Mouse (Mus musculus) hindbrain, embryonic 12.5 days (tissue): Measurements from ENCODE around the gene Nme7. TPM values are rescaled to one million over a fixed set of nuclear protein-coding genes. Genes with fewer than 3 reads are reported as not detected.

Experiments used
- ATAC-seq: fragments of 200-750 bp; cut with Nextera tagmentation; 2 replicates; pipeline ENCODE4 v1.8.0; 2017; ENCODE audit warnings: moderate TSS enrichment; ENCODE audit not compliant: low FRiP score
- H3K27ac ChIP-seq: fragments of 300-500 bp; sonication (generic); 2 replicates; pipeline ENCODE4 v1.5.1; 2016; ENCODE audit warnings: mild to moderate bottlenecking
- H3K27me3 ChIP-seq: fragments of 300-500 bp; sonication (generic); 2 replicates; pipeline ENCODE4 v1.6.1; 2016; ENCODE audit warnings: mild to moderate bottlenecking
- H3K36me3 ChIP-seq: fragments of 300-500 bp; sonication (generic); 2 replicates; pipeline ENCODE4 v1.6.1; 2016; ENCODE audit warnings: mild to moderate bottlenecking
- H3K4me1 ChIP-seq: fragments of 300-500 bp; sonication (generic); 2 replicates; pipeline ENCODE4 v1.6.1; 2016
- H3K4me2 ChIP-seq: fragments of 300-500 bp; sonication (generic); replicated peaks from 2 replicates; pipeline ENCODE4 v1.6.1; 2016; ENCODE audit warnings: mild to moderate bottlenecking
- H3K4me3 ChIP-seq: fragments of 300-500 bp; sonication (generic); 2 replicates; pipeline ENCODE4 v1.5.1; 2016; ENCODE audit warnings: mild to moderate bottlenecking
- H3K9ac ChIP-seq: fragments of 300-500 bp; sonication (generic); 2 replicates; pipeline ENCODE4 v1.6.1; 2016; ENCODE audit warnings: mild to moderate bottlenecking, moderate library complexity
- H3K9me3 ChIP-seq: fragments of 300-500 bp; sonication (generic); replicated peaks from 2 replicates; pipeline ENCODE4 v1.6.1; 2016; ENCODE audit warnings: mild to moderate bottlenecking
- WGBS: fragments of 180-500 bp; shearing (Covaris S2); methylation state at CpG from one replicate; pipeline ENCODE4 v1.1.7; 2016; 5-methylcytosine and 5-hydroxymethylcytosine counted together
- polyA plus RNA-seq: library from polyadenylated mRNA; unstranded; fragments of >200 nt; fragmentation: Nextera tagmentation; extraction: Ambion mirVana; gene quantifications from 2 replicates; pipeline ENCODE4 v1.2.1, GENCODE M21; 2016

Gene Nme7
- polyA plus RNA-seq, 1 experiment from 2014 or later, result 29.8 TPM

DNA sequence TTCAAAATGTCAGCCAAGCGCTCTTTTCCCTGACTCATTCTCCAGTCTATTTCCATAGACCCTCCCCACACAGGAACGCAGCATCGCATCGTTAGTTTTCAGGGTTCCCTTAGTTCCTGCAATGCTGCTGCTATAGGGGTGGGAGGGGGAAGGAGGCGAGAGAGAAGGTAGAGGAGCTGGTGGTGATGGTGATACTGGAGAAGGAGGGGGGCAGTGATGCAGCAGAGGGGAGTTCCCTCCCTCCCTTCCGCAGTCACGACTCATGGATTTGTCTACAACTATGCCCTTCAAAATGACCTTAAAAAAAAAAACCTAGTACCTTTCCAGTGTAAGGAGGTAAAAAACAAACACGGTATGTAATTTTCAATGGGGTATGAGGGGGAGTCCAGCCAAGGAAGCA is 152.8 kb downstream of the Nme7 start:
- H3K27ac ChIP-seq, result peak overlapping the region; percentile 92; the same call in 1 of the 2 replicates
- peaks cover 16% of the 10 kb centered on the region for H3K36me3 ChIP-seq
- peaks cover 14% of the 10 kb centered on the region for H3K27me3 ChIP-seq
- H3K9ac ChIP-seq, result peak overlapping the region; percentile 86
- H3K4me1 ChIP-seq, result peaks cover 41% of the 10 kb centered on the region
- no peak for ATAC-seq
- H3K4me2 ChIP-seq, result peak overlapping the region; percentile 77
- no peaks in the 10 kb centered on the region for H3K9me3 ChIP-seq
- H3K4me3 ChIP-seq, result peak overlapping the region; percentile 68
- WGBS, result 4% methylated on average over 8 of the region's 8 CpGs

- Histone ChIP-seq H3K4me1 (peaks cover 42% of the 10 kb centered on the region), H3K9me3 (no peaks in the 10 kb centered on the region), H3K27me3 (peaks cover 14% of the 10 kb centered on the region), H3K4me3 (peak overlapping the region; percentile 68), H3K9ac (peak overlapping the region; percentile 86), H3K27ac (peak overlapping the region; percentile 92), H3K36me3 (peaks cover 11% of the 10 kb centered on the region), H3K4me2 (peak overlapping the region; percentile 77)
- peak; percentile 89 for ATAC-seq
- WGBS, result under 1% methylated on average over 62 of the region's 76 CpGs
These were observed 153.8 kb downstream of the Nme7 start for GRCm38 (mm10) chr1:164457531-164458244.

- Histone ChIP-seq H3K4me1 (peaks cover 42% of the 10 kb centered on the region), H3K27me3 (peaks cover 14% of the 10 kb centered on the region)
- WGBS, result under 1% methylated on average over 24 of the region's 35 CpGs
These were observed 154.3 kb downstream of the Nme7 start, which contains the start of gene Atp1b1 for GRCm38 (mm10) chr1:164458245-164458613. TSS of gene Atp1b1 (minus strand) at chr1:164458355.

DNA sequence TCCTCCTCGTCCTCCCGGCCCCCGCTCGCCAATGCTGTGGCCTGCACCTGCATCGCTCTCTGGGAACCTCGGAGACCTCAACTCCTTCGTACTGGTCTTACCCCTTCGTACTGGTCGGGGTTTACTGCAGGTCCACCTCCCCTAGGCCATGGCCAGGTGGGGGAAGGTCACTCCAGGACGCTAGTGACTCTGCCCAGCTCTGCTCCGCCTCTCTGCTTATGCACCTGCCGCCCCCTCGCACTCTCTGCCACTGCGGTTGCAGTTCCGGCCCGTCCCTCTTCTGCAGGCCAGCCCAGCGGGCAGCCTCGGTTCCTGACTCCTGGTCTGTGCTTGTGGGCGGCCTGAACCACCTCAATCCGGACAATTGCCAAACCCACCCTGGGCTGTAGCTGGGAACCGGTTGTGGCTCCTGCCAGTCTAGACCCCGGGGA is 154.7 kb downstream of the Nme7 start:
- peak overlapping the region; percentile 86 for H3K9ac ChIP-seq
- 0 out of 2 replicates have a peak, but pooled peaks cover 1% of the 10 kb centered on the region for H3K36me3 ChIP-seq
- no peaks in the 10 kb centered on the region for H3K9me3 ChIP-seq
- peaks cover 41% of the 10 kb centered on the region for H3K4me1 ChIP-seq
- peak; percentile 63 for ATAC-seq
- peaks cover 14% of the 10 kb centered on the region for H3K27me3 ChIP-seq
- WGBS, result 3% methylated on average over 22 of the region's 22 CpGs
- peak overlapping the region; percentile 77 for H3K4me2 ChIP-seq
- H3K4me3 ChIP-seq, result peak overlapping the region; percentile 68
- peak overlapping the region; percentile 92 for H3K27ac ChIP-seq

More at GRCm38 (mm10) chr1:164458245-164458613, 154.3 kb downstream of the Nme7 start, which contains the start of gene Atp1b1:
- H3K27ac ChIP-seq, result peak within 1 kb of the TSS; percentile 92
- peaks cover 5% of the 10 kb centered on the region for H3K36me3 ChIP-seq
- H3K9me3 ChIP-seq, result no peaks in the 10 kb centered on the region
- peak; percentile 96 for ATAC-seq
- peak within 1 kb of the TSS; percentile 68 for H3K4me3 ChIP-seq
- H3K4me2 ChIP-seq, result peak within 1 kb of the TSS; percentile 77
- peak within 1 kb of the TSS; percentile 86 for H3K9ac ChIP-seq

- Histone ChIP-seq H3K27ac (peak overlapping the region; percentile 92; the same call in 1 of the 2 replicates), H3K36me3 (no peaks in the 10 kb centered on the region), H3K4me3 (peak overlapping the region; percentile 68), H3K27me3 (peaks cover 14% of the 10 kb centered on the region), H3K9ac (peak overlapping the region; percentile 86; the same call in 1 of the 2 replicates), H3K4me2 (peak overlapping the region; percentile 77), H3K9me3 (no peaks in the 10 kb centered on the region), H3K4me1 (peaks cover 35% of the 10 kb centered on the region)
- 59% methylated on average over 12 of the region's 12 CpGs for WGBS
- no peak for ATAC-seq
These were observed 155.4 kb downstream of the Nme7 start for GRCm38 (mm10) chr1:164459127-164459905.

- H3K4me3 ChIP-seq, result no peak overlapping the region
- H3K27me3 ChIP-seq, result peaks cover 14% of the 10 kb centered on the region
- H3K9me3 ChIP-seq, result no peaks in the 10 kb centered on the region
- no peak overlapping the region for H3K9ac ChIP-seq
- no peaks in the 10 kb centered on the region for H3K36me3 ChIP-seq
- ATAC-seq, result no peak
- WGBS, result 74% methylated on average over 13 of the region's 13 CpGs
- H3K27ac ChIP-seq, result no peak overlapping the region
- H3K4me1 ChIP-seq, result peaks cover 20% of the 10 kb centered on the region
- H3K4me2 ChIP-seq, result no peak overlapping the region
These were observed 157.2 kb downstream of the Nme7 start for GRCm38 (mm10) chr1:164460921-164461697.

GRCm38 (mm10) chr1:164461726-164462125 is 157.8 kb downstream of the Nme7 start:
- Histone ChIP-seq H3K27ac (no peak overlapping the region), H3K4me2 (no peak overlapping the region), H3K9ac (no peak overlapping the region), H3K27me3 (peaks cover 14% of the 10 kb centered on the region), H3K36me3 (no peaks in the 10 kb centered on the region), H3K4me3 (no peak overlapping the region), H3K9me3 (no peaks in the 10 kb centered on the region), H3K4me1 (peaks cover 16% of the 10 kb centered on the region)
- no peak for ATAC-seq
- WGBS, result 28% methylated on average over 10 of the region's 10 CpGs

- no peaks in the 10 kb centered on the region for H3K36me3 ChIP-seq
- 96% methylated on average over 10 of the region's 10 CpGs for WGBS
- no peak for ATAC-seq
- no peak overlapping the region for H3K4me2 ChIP-seq
- no peak overlapping the region for H3K27ac ChIP-seq
- H3K9me3 ChIP-seq, result no peaks in the 10 kb centered on the region
- H3K9ac ChIP-seq, result no peak overlapping the region
- no peaks in the 10 kb centered on the region for H3K4me1 ChIP-seq
- H3K27me3 ChIP-seq, result no peaks in the 10 kb centered on the region
- no peak overlapping the region for H3K4me3 ChIP-seq
These were observed 163.5 kb downstream of the Nme7 start for GRCm38 (mm10) chr1:164467406-164467805.

DNA sequence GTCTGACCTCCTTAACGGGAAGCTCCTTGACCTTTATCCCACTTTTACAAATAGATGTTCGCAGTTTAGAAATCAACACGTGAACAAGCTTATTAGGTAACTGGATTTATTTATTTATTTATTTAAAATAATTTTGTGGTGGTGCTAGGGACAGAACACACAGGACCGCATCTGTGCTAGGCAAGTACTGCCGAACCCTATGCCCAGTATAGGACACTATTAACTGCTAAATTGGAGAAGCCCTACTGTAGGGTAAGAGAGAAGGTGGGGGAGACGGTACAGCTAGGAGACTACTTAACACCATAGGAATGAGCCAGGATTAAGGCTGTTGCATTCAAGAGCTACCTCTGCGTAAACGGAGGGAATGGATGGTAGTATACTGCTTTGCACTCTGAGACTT is 164.4 kb downstream of the Nme7 start:
- no peak overlapping the region for H3K4me2 ChIP-seq
- no peak overlapping the region for H3K27ac ChIP-seq
- WGBS, result 88% methylated on average over 8 of the region's 8 CpGs
- no peaks in the 10 kb centered on the region for H3K9me3 ChIP-seq
- H3K27me3 ChIP-seq, result no peaks in the 10 kb centered on the region
- H3K9ac ChIP-seq, result no peak overlapping the region
- no peak overlapping the region for H3K4me3 ChIP-seq
- ATAC-seq, result no peak
- H3K4me1 ChIP-seq, result no peaks in the 10 kb centered on the region
- H3K36me3 ChIP-seq, result no peaks in the 10 kb centered on the region

DNA sequence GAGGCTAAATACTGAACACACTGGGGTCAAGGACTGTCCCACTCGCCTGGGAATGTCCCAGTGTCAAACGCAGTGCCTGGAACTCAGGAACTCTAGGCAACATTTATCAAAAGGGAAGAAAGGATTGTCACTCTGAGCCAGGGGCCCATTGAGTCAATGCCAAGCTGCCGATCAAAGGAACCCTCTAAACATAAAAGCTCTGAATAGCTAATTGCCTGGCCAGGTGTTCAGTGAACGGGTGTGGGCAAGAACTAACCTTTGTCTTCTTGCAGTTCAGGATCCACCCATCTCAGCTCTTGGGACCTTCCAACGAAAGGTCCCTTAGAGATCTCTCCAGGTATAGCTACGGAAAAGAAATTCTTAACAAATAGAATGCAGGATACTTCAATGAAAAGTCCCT is 167.1 kb downstream of the Nme7 start:
- Histone ChIP-seq H3K27me3 (no peaks in the 10 kb centered on the region), H3K4me1 (no peaks in the 10 kb centered on the region), H3K36me3 (no peaks in the 10 kb centered on the region), H3K9ac (no peak overlapping the region), H3K27ac (no peak overlapping the region), H3K9me3 (no peaks in the 10 kb centered on the region), H3K4me3 (no peak overlapping the region), H3K4me2 (no peak overlapping the region)
- 65% methylated on average over 6 of the region's 6 CpGs for WGBS
- ATAC-seq, result no peak

GRCm38 (mm10) chr1:164471632-164472031 is 167.7 kb downstream of the Nme7 start:
- no peak overlapping the region for H3K4me2 ChIP-seq
- no peaks in the 10 kb centered on the region for H3K36me3 ChIP-seq
- no peaks in the 10 kb centered on the region for H3K9me3 ChIP-seq
- no peaks in the 10 kb centered on the region for H3K27me3 ChIP-seq
- H3K4me3 ChIP-seq, result no peak overlapping the region
- no peaks in the 10 kb centered on the region for H3K4me1 ChIP-seq
- no peak overlapping the region for H3K9ac ChIP-seq
- no peak overlapping the region for H3K27ac ChIP-seq
- 91% methylated on average over 5 of the region's 5 CpGs for WGBS
- no peak for ATAC-seq

DNA sequence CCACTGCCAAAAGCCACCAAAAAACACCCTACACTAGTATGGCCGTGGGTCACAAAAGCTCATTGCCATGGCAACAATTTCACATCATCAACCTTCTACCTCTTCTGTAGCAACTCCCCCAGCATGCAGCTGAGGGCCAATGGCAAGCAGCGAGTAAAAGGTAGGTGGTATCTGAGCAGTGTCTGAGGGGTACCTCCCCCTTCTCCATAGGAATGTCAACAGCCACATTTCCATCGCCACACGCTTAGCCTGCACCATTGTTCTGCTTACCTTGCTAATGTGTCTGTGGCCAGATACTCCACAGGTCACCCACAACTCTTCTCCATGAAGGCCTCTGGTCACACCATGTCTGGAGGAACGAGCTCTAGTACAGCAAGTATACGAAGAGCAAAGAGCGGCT is 169.5 kb downstream of the Nme7 start:
- ATAC-seq, result no peak
- Histone ChIP-seq H3K4me1 (no peaks in the 10 kb centered on the region), H3K4me3 (no peak overlapping the region), H3K27ac (no peak overlapping the region), H3K9ac (no peak overlapping the region), H3K27me3 (no peaks in the 10 kb centered on the region), H3K4me2 (no peak overlapping the region), H3K36me3 (no peaks in the 10 kb centered on the region), H3K9me3 (no peaks in the 10 kb centered on the region)
- 91% methylated on average over 7 of the region's 7 CpGs for whole genome bisulfite sequencing
